Mouse (Mus musculus): ENCODE results near the gene Ifrd2. TPM values are rescaled to one million over a fixed set of nuclear protein-coding genes. Genes with fewer than 3 reads are reported as not detected.
"Not testable (repeated sequence)": the region's sequence is repeated elsewhere in the genome, so short reads cannot be mapped to it uniquely, and the experiment has no call there.

Ifrd2 gene
- polyA plus RNA-seq, 1 experiment, result 45.3 TPM

GRCm38 (mm10) chr9:107570016-107570415, 17.4 kb upstream of the Ifrd2 start:
- peak overlapping the region; percentile 87 for H3K9ac ChIP-seq (ENCODE audit: low read depth, poor library complexity, severe bottlenecking)
- H3K4me1 ChIP-seq (ENCODE audit: control insufficient read depth, insufficient read depth, low read length), result peaks cover 2% of the 10 kb centered on the region
- TF ChIP-seq CTCF (IDR thresholded peaks at IDR 0.05; ENCODE audit: low read depth, low read length) (no peak), POLR2A (IDR thresholded peaks at IDR 0.05; ENCODE audit: insufficient read depth, low read length) (no peak), EP300 (IDR thresholded peaks at IDR 0.05; ENCODE audit: insufficient read depth, low read depth, low read length) (no peak)
- no peaks in the 10 kb centered on the region for H3K27me3 ChIP-seq (ENCODE audit: control insufficient read depth, insufficient read depth, low read length, poor library complexity, severe bottlenecking)
- no peaks in the 10 kb centered on the region for H3K9me3 ChIP-seq (replicated peaks; ENCODE audit: control insufficient read depth, insufficient read depth, low read length, poor library complexity, severe bottlenecking)
- H3K27ac ChIP-seq (ENCODE audit: insufficient read depth, low read length), result no peak overlapping the region; the same call in 1 of the 2 replicates
- H3K4me3 ChIP-seq (ENCODE audit: low read depth, low read length), result peak overlapping the region; percentile 81
- peaks cover 12% of the 10 kb centered on the region for H3K36me3 ChIP-seq (ENCODE audit: control insufficient read depth, insufficient read depth, low read length, poor library complexity, severe bottlenecking)

GRCm38 (mm10) chr9:107570845-107571244, 16.6 kb upstream of the Ifrd2 start:
- Histone ChIP-seq H3K4me1 (ENCODE audit: control insufficient read depth, insufficient read depth, low read length) (peaks cover 2% of the 10 kb centered on the region), H3K27ac (ENCODE audit: insufficient read depth, low read length) (no peak overlapping the region)

GRCm38 (mm10) chr9:107571534-107572326, 15.7 kb upstream of the Ifrd2 start:
- peaks cover 4% of the 10 kb centered on the region for H3K4me1 ChIP-seq (ENCODE audit: control insufficient read depth, insufficient read depth, low read length)
- TF ChIP-seq EP300 (IDR thresholded peaks at IDR 0.05; ENCODE audit: insufficient read depth, low read depth, low read length) (no peak), CTCF (IDR thresholded peaks at IDR 0.05; ENCODE audit: low read depth, low read length) (no peak), POLR2A (IDR thresholded peaks at IDR 0.05; ENCODE audit: insufficient read depth, low read length) (no peak)

More at GRCm38 (mm10) chr9:107570845-107571244, 16.6 kb upstream of the Ifrd2 start:
- Histone ChIP-seq H3K4me3 (ENCODE audit: low read depth, low read length) (no peak overlapping the region), H3K9me3 (replicated peaks; ENCODE audit: control insufficient read depth, insufficient read depth, low read length, poor library complexity, severe bottlenecking) (no peaks in the 10 kb centered on the region), H3K36me3 (ENCODE audit: control insufficient read depth, insufficient read depth, low read length, poor library complexity, severe bottlenecking) (peaks cover 12% of the 10 kb centered on the region), H3K9ac (ENCODE audit: low read depth, poor library complexity, severe bottlenecking) (peak overlapping the region; percentile 87; the same call in 1 of the 2 replicates), H3K27me3 (ENCODE audit: control insufficient read depth, insufficient read depth, low read length, poor library complexity, severe bottlenecking) (no peaks in the 10 kb centered on the region)
- TF ChIP-seq CTCF (IDR thresholded peaks at IDR 0.05; ENCODE audit: low read depth, low read length) (no peak), POLR2A (IDR thresholded peaks at IDR 0.05; ENCODE audit: insufficient read depth, low read length) (no peak), EP300 (IDR thresholded peaks at IDR 0.05; ENCODE audit: insufficient read depth, low read depth, low read length) (no peak)

GRCm38 (mm10) chr9:107572327-107572662, 15.1 kb upstream of the Ifrd2 start:
- no peak overlapping the region for H3K9ac ChIP-seq (ENCODE audit: low read depth, poor library complexity, severe bottlenecking)
- no peak overlapping the region for H3K4me3 ChIP-seq (ENCODE audit: low read depth, low read length)

More at GRCm38 (mm10) chr9:107571534-107572326, 15.7 kb upstream of the Ifrd2 start:
- H3K4me3 ChIP-seq (ENCODE audit: low read depth, low read length), result no peak overlapping the region
- no peak overlapping the region for H3K9ac ChIP-seq (ENCODE audit: low read depth, poor library complexity, severe bottlenecking)
- H3K36me3 ChIP-seq (ENCODE audit: control insufficient read depth, insufficient read depth, low read length, poor library complexity, severe bottlenecking), result peaks cover 12% of the 10 kb centered on the region
- no peaks in the 10 kb centered on the region for H3K27me3 ChIP-seq (ENCODE audit: control insufficient read depth, insufficient read depth, low read length, poor library complexity, severe bottlenecking)
- no peak overlapping the region for H3K27ac ChIP-seq (ENCODE audit: insufficient read depth, low read length)
- H3K9me3 ChIP-seq (replicated peaks; ENCODE audit: control insufficient read depth, insufficient read depth, low read length, poor library complexity, severe bottlenecking), result no peaks in the 10 kb centered on the region

GRCm38 (mm10) chr9:107573774-107574173, 13.7 kb upstream of the Ifrd2 start:
- peak; percentile 31 for TF ChIP-seq CTCF (IDR thresholded peaks at IDR 0.05; ENCODE audit: low read depth, low read length)
- not testable (repeated sequence) for H3K4me3 ChIP-seq (ENCODE audit: low read depth, low read length); H3K9me3 ChIP-seq (replicated peaks; ENCODE audit: control insufficient read depth, insufficient read depth, low read length, poor library complexity, severe bottlenecking); H3K9ac ChIP-seq (ENCODE audit: low read depth, poor library complexity, severe bottlenecking); H3K4me1 ChIP-seq (ENCODE audit: control insufficient read depth, insufficient read depth, low read length); H3K27ac ChIP-seq (ENCODE audit: insufficient read depth, low read length); H3K27me3 ChIP-seq (ENCODE audit: control insufficient read depth, insufficient read depth, low read length, poor library complexity, severe bottlenecking)
- peaks cover 12% of the 10 kb centered on the region for H3K36me3 ChIP-seq (ENCODE audit: control insufficient read depth, insufficient read depth, low read length, poor library complexity, severe bottlenecking)

More at GRCm38 (mm10) chr9:107572327-107572662, 15.1 kb upstream of the Ifrd2 start:
- Histone ChIP-seq H3K27ac (ENCODE audit: insufficient read depth, low read length) (no peak overlapping the region), H3K9me3 (replicated peaks; ENCODE audit: control insufficient read depth, insufficient read depth, low read length, poor library complexity, severe bottlenecking) (no peaks in the 10 kb centered on the region), H3K4me1 (ENCODE audit: control insufficient read depth, insufficient read depth, low read length) (peaks cover 4% of the 10 kb centered on the region), H3K36me3 (ENCODE audit: control insufficient read depth, insufficient read depth, low read length, poor library complexity, severe bottlenecking) (peaks cover 12% of the 10 kb centered on the region), H3K27me3 (ENCODE audit: control insufficient read depth, insufficient read depth, low read length, poor library complexity, severe bottlenecking) (no peaks in the 10 kb centered on the region)
- TF ChIP-seq POLR2A (IDR thresholded peaks at IDR 0.05; ENCODE audit: insufficient read depth, low read length) (no peak), EP300 (IDR thresholded peaks at IDR 0.05; ENCODE audit: insufficient read depth, low read depth, low read length) (no peak), CTCF (IDR thresholded peaks at IDR 0.05; ENCODE audit: low read depth, low read length) (no peak)

- no peak overlapping the region for H3K4me3 ChIP-seq (ENCODE audit: low read depth, low read length)
- H3K4me1 ChIP-seq (ENCODE audit: control insufficient read depth, insufficient read depth, low read length), result peaks cover 2% of the 10 kb centered on the region
- H3K9ac ChIP-seq (ENCODE audit: low read depth, poor library complexity, severe bottlenecking), result peak overlapping the region; percentile 3
- peak overlapping the region; percentile 89 for H3K27ac ChIP-seq (ENCODE audit: insufficient read depth, low read length)
- H3K36me3 ChIP-seq (ENCODE audit: control insufficient read depth, insufficient read depth, low read length, poor library complexity, severe bottlenecking), result peaks cover 12% of the 10 kb centered on the region
- no peaks in the 10 kb centered on the region for H3K27me3 ChIP-seq (ENCODE audit: control insufficient read depth, insufficient read depth, low read length, poor library complexity, severe bottlenecking)
- no peaks in the 10 kb centered on the region for H3K9me3 ChIP-seq (replicated peaks; ENCODE audit: control insufficient read depth, insufficient read depth, low read length, poor library complexity, severe bottlenecking)
- TF ChIP-seq EP300 (IDR thresholded peaks at IDR 0.05; ENCODE audit: insufficient read depth, low read depth, low read length) (peak; percentile 96), POLR2A (IDR thresholded peaks at IDR 0.05; ENCODE audit: insufficient read depth, low read length) (no peak)
These were observed 11.7 kb upstream of the Ifrd2 start for GRCm38 (mm10) chr9:107575579-107576356.
